Mouse (Mus musculus): Measurements from ENCODE around the gene C130060K24Rik. TPM values are rescaled to one million over a fixed set of nuclear protein-coding genes. Genes with fewer than 3 reads are reported as not detected.

The C130060K24Rik gene
- polyA plus RNA-seq (2015; fragmentation: Nextera tagmentation; extraction: Ambion mirVana), result 0.43 and 0.56 TPM in 2 replicates

GRCm38 (mm10) chr6:65380918-65381772 is at the start of gene C130060K24Rik:
Gene C130060K24Rik, plus strand, starts transcription at chr6:65381105.
- H3K27ac ChIP-seq (replicated peaks), result no peak within 1 kb of the TSS
- H3K4me3 ChIP-seq, result peak within 1 kb of the TSS; percentile 57
- H3K9me3 ChIP-seq, result no peaks in the 10 kb centered on the region
- peaks cover 3% of the 10 kb centered on the region; the same call in 1 of the 2 replicates for H3K4me1 ChIP-seq
- no peak for ATAC-seq (ENCODE audit: extremely low read depth, insufficient number of reproducible peaks, low FRiP score, low TSS enrichment)
- no peaks in the 10 kb centered on the region for H3K36me3 ChIP-seq
- WGBS, result 1% methylated on average over 64 of the region's 64 CpGs
- H3K4me2 ChIP-seq, result peak within 1 kb of the TSS; percentile 91
- peaks cover 32% of the 10 kb centered on the region for H3K27me3 ChIP-seq (replicated peaks)
- H3K9ac ChIP-seq, result peak within 1 kb of the TSS; percentile 75

- H3K27ac ChIP-seq (replicated peaks), result no peak overlapping the region
- H3K4me3 ChIP-seq, result no peak overlapping the region
- H3K4me1 ChIP-seq, result 0 out of 2 replicates have a peak, but pooled peaks cover 6% of the 10 kb centered on the region
- no peaks in the 10 kb centered on the region for H3K27me3 ChIP-seq (replicated peaks)
- WGBS, result 56% methylated on average over 1 of the region's 1 CpGs
- H3K36me3 ChIP-seq, result no peaks in the 10 kb centered on the region
- no peak for ATAC-seq (ENCODE audit: extremely low read depth, insufficient number of reproducible peaks, low FRiP score, low TSS enrichment)
- no peaks in the 10 kb centered on the region for H3K9me3 ChIP-seq
- H3K9ac ChIP-seq, result no peak overlapping the region
- H3K4me2 ChIP-seq, result no peak overlapping the region
Observed at GRCm38 (mm10) chr6:65334246-65334645, 46.7 kb upstream of the C130060K24Rik start.

DNA sequence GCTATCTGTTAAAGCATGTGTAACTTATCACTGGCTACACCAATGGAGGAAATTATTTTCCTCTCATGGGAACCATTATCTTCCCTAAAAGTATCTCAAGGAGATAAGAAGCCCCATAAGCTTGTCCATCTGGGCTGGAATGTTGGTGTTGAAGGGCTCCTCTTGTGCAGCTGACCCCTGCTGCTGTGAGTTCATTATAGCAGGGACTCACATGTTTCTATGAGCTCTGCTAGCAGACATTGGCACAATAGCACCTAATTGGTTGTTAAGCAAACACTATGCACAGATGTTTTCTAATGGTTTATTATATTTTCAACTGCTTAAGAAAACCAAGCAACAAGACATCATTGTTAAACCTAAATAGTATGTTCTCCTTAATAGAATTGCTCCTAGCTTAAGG is 41.5 kb upstream of the C130060K24Rik start:
- Histone ChIP-seq H3K4me3 (no peak overlapping the region), H3K4me1 (0 out of 2 replicates have a peak, but pooled peaks cover 4% of the 10 kb centered on the region), H3K36me3 (no peaks in the 10 kb centered on the region), H3K27ac (replicated peaks) (no peak overlapping the region), H3K4me2 (no peak overlapping the region), H3K27me3 (replicated peaks) (no peaks in the 10 kb centered on the region), H3K9me3 (no peaks in the 10 kb centered on the region), H3K9ac (no peak overlapping the region)
- ATAC-seq (ENCODE audit: extremely low read depth, insufficient number of reproducible peaks, low FRiP score, low TSS enrichment), result no peak

- Histone ChIP-seq H3K4me2 (no peak overlapping the region), H3K36me3 (no peaks in the 10 kb centered on the region), H3K9me3 (no peaks in the 10 kb centered on the region), H3K4me3 (no peak overlapping the region), H3K9ac (no peak overlapping the region), H3K27ac (replicated peaks) (no peak overlapping the region), H3K4me1 (0 out of 2 replicates have a peak, but pooled peaks cover 4% of the 10 kb centered on the region), H3K27me3 (replicated peaks) (no peaks in the 10 kb centered on the region)
- no peak for ATAC-seq (ENCODE audit: extremely low read depth, insufficient number of reproducible peaks, low FRiP score, low TSS enrichment)
- WGBS, result 80% methylated on average over 4 of the region's 4 CpGs
Observed at GRCm38 (mm10) chr6:65341360-65341759, 39.5 kb upstream of the C130060K24Rik start.

DNA sequence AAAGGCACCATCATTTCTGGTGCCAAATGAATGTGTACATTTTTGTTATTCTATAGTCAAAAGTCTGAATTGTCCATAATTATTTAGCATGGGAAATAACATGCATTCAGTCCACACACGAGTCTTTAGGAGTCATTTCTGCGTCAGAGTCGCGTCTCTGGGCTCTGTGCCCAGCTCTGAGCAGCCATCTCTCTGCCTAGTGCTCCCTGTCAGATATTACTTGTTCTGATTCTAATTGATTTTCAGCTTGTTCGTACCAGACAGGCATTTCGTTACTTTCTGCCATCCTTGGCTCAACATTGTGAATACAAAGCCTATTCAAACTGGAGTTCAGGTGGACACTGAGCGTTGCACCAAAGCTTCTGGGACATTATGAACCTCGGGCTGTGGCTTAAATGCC is 33.2 kb upstream of the C130060K24Rik start:
- no peaks in the 10 kb centered on the region for H3K4me1 ChIP-seq
- 69% methylated on average over 8 of the region's 8 CpGs for WGBS
- ATAC-seq (ENCODE audit: extremely low read depth, insufficient number of reproducible peaks, low FRiP score, low TSS enrichment), result no peak
- H3K9ac ChIP-seq, result no peak overlapping the region
- H3K4me3 ChIP-seq, result no peak overlapping the region
- H3K27me3 ChIP-seq (replicated peaks), result no peaks in the 10 kb centered on the region
- H3K36me3 ChIP-seq, result no peaks in the 10 kb centered on the region
- H3K9me3 ChIP-seq, result no peaks in the 10 kb centered on the region
- H3K4me2 ChIP-seq, result no peak overlapping the region
- no peak overlapping the region for H3K27ac ChIP-seq (replicated peaks)

GRCm38 (mm10) chr6:65348255-65348654 is 32.6 kb upstream of the C130060K24Rik start:
- H3K27ac ChIP-seq (replicated peaks), result no peak overlapping the region
- H3K36me3 ChIP-seq, result no peaks in the 10 kb centered on the region
- H3K27me3 ChIP-seq (replicated peaks), result no peaks in the 10 kb centered on the region
- no peak overlapping the region for H3K4me3 ChIP-seq
- H3K9me3 ChIP-seq, result no peaks in the 10 kb centered on the region
- ATAC-seq (ENCODE audit: extremely low read depth, insufficient number of reproducible peaks, low FRiP score, low TSS enrichment), result no peak
- WGBS, result 53% methylated on average over 5 of the region's 5 CpGs
- H3K9ac ChIP-seq, result no peak overlapping the region
- H3K4me2 ChIP-seq, result no peak overlapping the region
- H3K4me1 ChIP-seq, result no peaks in the 10 kb centered on the region

- no peak overlapping the region for H3K9ac ChIP-seq
- H3K36me3 ChIP-seq, result no peaks in the 10 kb centered on the region
- no peak overlapping the region for H3K4me3 ChIP-seq
- H3K27ac ChIP-seq (replicated peaks), result no peak overlapping the region
- no peak for ATAC-seq (ENCODE audit: extremely low read depth, insufficient number of reproducible peaks, low FRiP score, low TSS enrichment)
- no peaks in the 10 kb centered on the region for H3K4me1 ChIP-seq
- H3K27me3 ChIP-seq (replicated peaks), result no peaks in the 10 kb centered on the region
- no peak overlapping the region for H3K4me2 ChIP-seq
- 72% methylated on average over 4 of the region's 4 CpGs for WGBS
- no peaks in the 10 kb centered on the region for H3K9me3 ChIP-seq
Observed at GRCm38 (mm10) chr6:65351622-65352021, 29.3 kb upstream of the C130060K24Rik start.

GRCm38 (mm10) chr6:65375918-65376317 is 5.0 kb upstream of the C130060K24Rik start:
- WGBS, result 45% methylated on average over 2 of the region's 2 CpGs
- ATAC-seq (ENCODE audit: extremely low read depth, insufficient number of reproducible peaks, low FRiP score, low TSS enrichment), result no peak

DNA sequence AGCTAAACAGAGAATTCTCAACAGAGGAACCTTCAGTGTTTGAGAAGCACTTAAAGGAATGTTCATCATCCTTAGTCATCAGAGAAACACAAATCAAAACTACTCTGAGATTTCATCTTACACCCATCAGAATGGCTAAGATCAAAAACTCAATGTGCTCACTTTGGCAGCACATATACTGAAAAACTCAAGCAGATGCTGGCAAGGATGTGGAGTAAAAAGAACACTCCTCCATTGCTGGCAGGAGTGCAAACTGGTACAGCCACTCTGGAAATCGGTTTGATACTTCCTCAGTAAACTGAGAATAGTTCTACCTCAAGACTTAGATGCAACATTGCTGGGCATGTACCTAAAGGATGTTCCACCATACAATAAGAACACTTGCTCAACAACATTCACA is 41.0 kb downstream of the C130060K24Rik start:
- Histone ChIP-seq H3K27ac (replicated peaks) (no peak overlapping the region), H3K4me3 (no peak overlapping the region), H3K4me2 (no peak overlapping the region), H3K9me3 (no peaks in the 10 kb centered on the region), H3K4me1 (no peaks in the 10 kb centered on the region), H3K27me3 (replicated peaks) (no peaks in the 10 kb centered on the region), H3K36me3 (no peaks in the 10 kb centered on the region), H3K9ac (no peak overlapping the region)
- no peak for ATAC-seq (ENCODE audit: extremely low read depth, insufficient number of reproducible peaks, low FRiP score, low TSS enrichment)
- WGBS, result 67% methylated on average over 1 of the region's 1 CpGs

More at GRCm38 (mm10) chr6:65375918-65376317, 5.0 kb upstream of the C130060K24Rik start:
- Histone ChIP-seq H3K4me2 (no peak overlapping the region), H3K4me1 (peaks cover 3% of the 10 kb centered on the region; the same call in 1 of the 2 replicates), H3K9ac (no peak overlapping the region), H3K36me3 (no peaks in the 10 kb centered on the region), H3K27ac (replicated peaks) (no peak overlapping the region), H3K4me3 (no peak overlapping the region), H3K27me3 (replicated peaks) (peaks cover 15% of the 10 kb centered on the region), H3K9me3 (no peaks in the 10 kb centered on the region)

GRCm38 (mm10) chr6:65427065-65427464 is 46.2 kb downstream of the C130060K24Rik start:
- Histone ChIP-seq H3K36me3 (no peaks in the 10 kb centered on the region), H3K9me3 (no peaks in the 10 kb centered on the region), H3K4me3 (no peak overlapping the region), H3K4me1 (no peaks in the 10 kb centered on the region), H3K4me2 (no peak overlapping the region), H3K27ac (replicated peaks) (no peak overlapping the region), H3K27me3 (replicated peaks) (no peaks in the 10 kb centered on the region), H3K9ac (no peak overlapping the region)
- 64% methylated on average over 8 of the region's 8 CpGs for WGBS
- no peak for ATAC-seq (ENCODE audit: extremely low read depth, insufficient number of reproducible peaks, low FRiP score, low TSS enrichment)

DNA sequence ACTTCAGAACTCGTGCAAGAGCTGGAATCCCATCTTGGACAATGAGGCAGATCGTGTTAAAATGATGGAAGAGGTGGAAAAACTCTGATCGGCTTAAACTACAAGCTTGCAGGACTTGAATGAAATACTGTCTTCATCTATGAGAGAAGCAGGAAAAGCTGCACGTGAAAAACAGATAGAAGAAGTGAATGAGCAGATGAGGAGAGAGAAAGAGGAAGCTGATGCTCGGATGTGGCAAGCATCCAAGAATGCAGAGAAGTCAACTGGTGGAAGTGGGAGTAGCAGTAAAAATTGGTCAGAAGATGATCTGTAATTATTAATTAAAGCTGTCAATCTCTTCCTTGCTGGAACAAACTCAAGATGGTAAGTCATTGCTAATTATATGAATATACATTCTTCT is 52.3 kb downstream of the C130060K24Rik start:
- no peak overlapping the region for H3K4me3 ChIP-seq
- H3K27ac ChIP-seq (replicated peaks), result no peak overlapping the region
- H3K9me3 ChIP-seq, result no peaks in the 10 kb centered on the region
- no peak overlapping the region for H3K9ac ChIP-seq
- H3K4me2 ChIP-seq, result no peak overlapping the region
- no peaks in the 10 kb centered on the region for H3K36me3 ChIP-seq
- H3K4me1 ChIP-seq, result no peaks in the 10 kb centered on the region
- no peaks in the 10 kb centered on the region for H3K27me3 ChIP-seq (replicated peaks)
- ATAC-seq (ENCODE audit: extremely low read depth, insufficient number of reproducible peaks, low FRiP score, low TSS enrichment), result no peak
- WGBS, result 72% methylated on average over 5 of the region's 5 CpGs

GRCm38 (mm10) chr6:65453465-65453864 is 72.6 kb downstream of the C130060K24Rik start:
- ATAC-seq (ENCODE audit: extremely low read depth, insufficient number of reproducible peaks, low FRiP score, low TSS enrichment), result no peak
- Histone ChIP-seq H3K27ac (replicated peaks) (no peak overlapping the region), H3K36me3 (no peaks in the 10 kb centered on the region), H3K9ac (no peak overlapping the region), H3K27me3 (replicated peaks) (no peaks in the 10 kb centered on the region), H3K4me1 (no peaks in the 10 kb centered on the region), H3K4me2 (no peak overlapping the region), H3K9me3 (no peaks in the 10 kb centered on the region), H3K4me3 (no peak overlapping the region)
